Mouse (Mus musculus): Measurements from ENCODE around the gene Napepld. TPM values are rescaled to one million over a fixed set of nuclear protein-coding genes. Genes with fewer than 3 reads are reported as not detected.

The Napepld gene
- polyA plus RNA-seq, 1 experiment from 2014 or later, result 4.7 TPM

GRCm38 (mm10) chr5:21663081-21663480, 38.1 kb downstream of the Napepld start:
- no peak for ATAC-seq (ENCODE audit: extremely low read depth, insufficient number of reproducible peaks, low FRiP score, low TSS enrichment)
- Histone ChIP-seq H3K4me1 (peaks cover 12% of the 10 kb centered on the region), H3K27me3 (replicated peaks) (no peaks in the 10 kb centered on the region), H3K4me2 (no peak overlapping the region), H3K9ac (no peak overlapping the region), H3K27ac (replicated peaks) (no peak overlapping the region), H3K4me3 (no peak overlapping the region), H3K9me3 (no peaks in the 10 kb centered on the region), H3K36me3 (peaks cover 52% of the 10 kb centered on the region)
- 92% methylated on average over 11 of the region's 11 CpGs for WGBS

- Histone ChIP-seq H3K4me2 (no peak overlapping the region), H3K9me3 (no peaks in the 10 kb centered on the region), H3K36me3 (peaks cover 69% of the 10 kb centered on the region), H3K4me3 (no peak overlapping the region), H3K27ac (replicated peaks) (no peak overlapping the region), H3K4me1 (peaks cover 8% of the 10 kb centered on the region), H3K9ac (no peak overlapping the region), H3K27me3 (replicated peaks) (no peaks in the 10 kb centered on the region)
- no peak for ATAC-seq (ENCODE audit: extremely low read depth, insufficient number of reproducible peaks, low FRiP score, low TSS enrichment)
- WGBS, result 87% methylated on average over 6 of the region's 6 CpGs
Observed at GRCm38 (mm10) chr5:21660850-21661249, 40.3 kb downstream of the Napepld start.

GRCm38 (mm10) chr5:21658623-21659395, 42.4 kb downstream of the Napepld start:
- Histone ChIP-seq H3K27me3 (replicated peaks) (no peaks in the 10 kb centered on the region), H3K4me2 (no peak overlapping the region), H3K27ac (replicated peaks) (no peak overlapping the region), H3K36me3 (peaks cover 78% of the 10 kb centered on the region), H3K9ac (0 out of 2 replicates have a peak overlapping the region, but pooled peaks have one; percentile 47), H3K4me1 (peaks cover 8% of the 10 kb centered on the region), H3K4me3 (no peak overlapping the region), H3K9me3 (no peaks in the 10 kb centered on the region)
- WGBS, result 47% methylated on average over 11 of the region's 11 CpGs
- no peak for ATAC-seq (ENCODE audit: extremely low read depth, insufficient number of reproducible peaks, low FRiP score, low TSS enrichment)

- Histone ChIP-seq H3K4me1 (peaks cover 8% of the 10 kb centered on the region), H3K4me3 (no peak overlapping the region), H3K27ac (replicated peaks) (no peak overlapping the region), H3K36me3 (peaks cover 78% of the 10 kb centered on the region), H3K4me2 (no peak overlapping the region), H3K9me3 (no peaks in the 10 kb centered on the region), H3K27me3 (replicated peaks) (no peaks in the 10 kb centered on the region), H3K9ac (no peak overlapping the region)
- ATAC-seq (ENCODE audit: extremely low read depth, insufficient number of reproducible peaks, low FRiP score, low TSS enrichment), result no peak
- 87% methylated on average over 6 of the region's 6 CpGs for WGBS
Observed at GRCm38 (mm10) chr5:21658038-21658437, 43.2 kb downstream of the Napepld start.

GRCm38 (mm10) chr5:21656912-21657311, 44.3 kb downstream of the Napepld start:
- H3K36me3 ChIP-seq, result peaks cover 79% of the 10 kb centered on the region
- H3K27me3 ChIP-seq (replicated peaks), result no peaks in the 10 kb centered on the region
- 82% methylated on average over 9 of the region's 9 CpGs for WGBS
- H3K4me3 ChIP-seq, result no peak overlapping the region
- no peak overlapping the region for H3K4me2 ChIP-seq
- no peak overlapping the region for H3K27ac ChIP-seq (replicated peaks)
- H3K9ac ChIP-seq, result no peak overlapping the region
- H3K4me1 ChIP-seq, result peaks cover 12% of the 10 kb centered on the region
- H3K9me3 ChIP-seq, result no peaks in the 10 kb centered on the region
- ATAC-seq (ENCODE audit: extremely low read depth, insufficient number of reproducible peaks, low FRiP score, low TSS enrichment), result no peak

GRCm38 (mm10) chr5:21651885-21652612, 49.1 kb downstream of the Napepld start:
- no peak overlapping the region for H3K4me2 ChIP-seq
- no peak for ATAC-seq (ENCODE audit: extremely low read depth, insufficient number of reproducible peaks, low FRiP score, low TSS enrichment)

GRCm38 (mm10) chr5:21650736-21651135, 50.5 kb downstream of the Napepld start:
- Histone ChIP-seq H3K9ac (no peak overlapping the region), H3K4me2 (no peak overlapping the region), H3K9me3 (no peaks in the 10 kb centered on the region), H3K36me3 (peaks cover 73% of the 10 kb centered on the region), H3K4me1 (peaks cover 17% of the 10 kb centered on the region), H3K27ac (replicated peaks) (no peak overlapping the region), H3K27me3 (replicated peaks) (no peaks in the 10 kb centered on the region), H3K4me3 (no peak overlapping the region)
- WGBS, result 73% methylated on average over 2 of the region's 2 CpGs
- no peak for ATAC-seq (ENCODE audit: extremely low read depth, insufficient number of reproducible peaks, low FRiP score, low TSS enrichment)

More at GRCm38 (mm10) chr5:21651885-21652612, 49.1 kb downstream of the Napepld start:
- Histone ChIP-seq H3K27me3 (replicated peaks) (no peaks in the 10 kb centered on the region), H3K27ac (replicated peaks) (peak overlapping the region; percentile 4; the same call in 1 of the 2 replicates), H3K4me3 (no peak overlapping the region), H3K9me3 (no peaks in the 10 kb centered on the region), H3K4me1 (peaks cover 9% of the 10 kb centered on the region), H3K9ac (no peak overlapping the region), H3K36me3 (peaks cover 80% of the 10 kb centered on the region)
- WGBS, result 75% methylated on average over 7 of the region's 7 CpGs

- H3K27ac ChIP-seq (replicated peaks), result peak overlapping the region; percentile 84
- H3K9ac ChIP-seq, result peak overlapping the region; percentile 91
- WGBS, result 2% methylated on average over 25 of the region's 25 CpGs
- peak overlapping the region; percentile 91 for H3K4me3 ChIP-seq
- peaks cover 36% of the 10 kb centered on the region for H3K36me3 ChIP-seq
- peak overlapping the region; percentile 83 for H3K4me2 ChIP-seq
- ATAC-seq (ENCODE audit: extremely low read depth, insufficient number of reproducible peaks, low FRiP score, low TSS enrichment), result no peak
- H3K4me1 ChIP-seq, result peaks cover 19% of the 10 kb centered on the region
- no peaks in the 10 kb centered on the region for H3K9me3 ChIP-seq
- peaks cover 15% of the 10 kb centered on the region; the same call in 1 of the 2 replicates for H3K27me3 ChIP-seq (replicated peaks)
Observed at GRCm38 (mm10) chr5:21646133-21646491, 55.1 kb downstream of the Napepld start.

GRCm38 (mm10) chr5:21645439-21646132, 55.6 kb downstream of the Napepld start, which contains the start of the genes Fbxl13 and Armc10:
Gene Fbxl13, minus strand, starts transcription at chr5:21645634.
Gene Armc10, plus strand, starts transcription at chr5:21645813.
- no peaks in the 10 kb centered on the region for H3K9me3 ChIP-seq
- H3K4me2 ChIP-seq, result peak within 1 kb of the TSS; percentile 83
- H3K4me3 ChIP-seq, result peak within 1 kb of the TSS; percentile 91
- H3K9ac ChIP-seq, result peak within 1 kb of the TSS; percentile 91
- peaks cover 19% of the 10 kb centered on the region for H3K4me1 ChIP-seq
- peaks cover 31% of the 10 kb centered on the region for H3K36me3 ChIP-seq
- ATAC-seq (ENCODE audit: extremely low read depth, insufficient number of reproducible peaks, low FRiP score, low TSS enrichment), result peak; percentile 94
- H3K27me3 ChIP-seq (replicated peaks), result peaks cover 15% of the 10 kb centered on the region; the same call in 1 of the 2 replicates
- WGBS, result under 1% methylated on average over 39 of the region's 40 CpGs
- peak within 1 kb of the TSS; percentile 84 for H3K27ac ChIP-seq (replicated peaks)

- no peak for ATAC-seq (ENCODE audit: extremely low read depth, insufficient number of reproducible peaks, low FRiP score, low TSS enrichment)
- Histone ChIP-seq H3K4me3 (peak overlapping the region; percentile 91), H3K36me3 (peaks cover 25% of the 10 kb centered on the region), H3K27ac (replicated peaks) (0 out of 2 replicates have a peak overlapping the region, but pooled peaks have one; percentile 28), H3K4me2 (peak overlapping the region; percentile 83), H3K4me1 (peaks cover 19% of the 10 kb centered on the region), H3K9me3 (no peaks in the 10 kb centered on the region), H3K27me3 (replicated peaks) (peaks cover 15% of the 10 kb centered on the region; the same call in 1 of the 2 replicates), H3K9ac (peak overlapping the region; percentile 65; the same call in 1 of the 2 replicates)
- 12% methylated on average over 14 of the region's 14 CpGs for WGBS
Observed at GRCm38 (mm10) chr5:21644891-21645438, 56.2 kb downstream of the Napepld start.
